Mouse (Mus musculus): Measurements from ENCODE around the gene Fto.

DNA sequence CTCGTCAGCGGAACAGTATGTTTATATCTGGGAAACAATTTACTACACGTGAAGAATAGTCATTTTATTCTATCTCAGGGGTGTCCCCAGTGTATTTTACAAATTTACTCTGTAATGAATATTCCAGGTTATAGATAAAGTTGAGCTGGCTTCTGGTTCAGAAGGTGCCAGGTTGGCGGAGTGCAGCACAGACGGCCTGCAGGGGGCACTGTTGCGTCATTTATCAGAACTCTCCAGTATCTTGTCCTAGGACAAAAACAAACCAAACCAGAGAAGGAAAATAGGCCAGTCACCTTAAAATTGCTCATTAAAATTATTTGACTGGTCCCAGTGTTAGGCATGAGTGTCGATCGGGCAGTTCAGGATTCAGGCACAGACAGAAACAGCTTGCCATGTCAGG, 218.6 kb downstream of the Fto start:
- TF ChIP-seq POLR2A (IDR thresholded peaks at IDR 0.05; ENCODE audit: borderline replicate concordance, extremely low read depth, insufficient read depth, insufficient read length, poor library complexity, severe bottlenecking) (no peak), CTCF (IDR thresholded peaks at IDR 0.05; ENCODE audit: borderline replicate concordance, extremely low read depth, insufficient read depth, insufficient read length) (peak; percentile 90)

Measured in brain, embryonic 14.5 days (tissue).